Mouse (Mus musculus) ES-E14 (cell line): ENCODE data around the gene Drg1.
"Not testable (repeated sequence)": the region's sequence is repeated elsewhere in the genome, so short reads cannot be mapped to it uniquely, and the experiment has no call there.

Experiments
- CHD2 ChIP-seq: IDR thresholded peaks from 2 replicates; pipeline ENCODE4 v1.6.1; 2014; ENCODE audit warnings: mild to moderate bottlenecking, low read depth, low read length, inconsistent platforms
- HCFC1 ChIP-seq: IDR thresholded peaks from 2 replicates; pipeline ENCODE4 v1.6.1; 2012; ENCODE audit warnings: low read length, inconsistent platforms, borderline replicate concordance; ENCODE audit not compliant: insufficient read depth
- MAFK ChIP-seq: IDR thresholded peaks from 2 replicates; pipeline ENCODE4 v1.6.1; 2014; ENCODE audit warnings: mild to moderate bottlenecking, low read depth, low read length, inconsistent platforms; ENCODE audit not compliant: insufficient read depth
- ZC3H11A ChIP-seq: IDR thresholded peaks from 2 replicates; pipeline ENCODE4 v1.6.1; 2012; ENCODE audit warnings: low read depth, mild to moderate bottlenecking, inconsistent platforms, low read length, borderline replicate concordance
- ZNF384 ChIP-seq: IDR thresholded peaks from 2 replicates; pipeline ENCODE4 v1.6.1; 2012; ENCODE audit warnings: low read depth, low read length, inconsistent platforms

GRCm38 (mm10) chr11:3156991-3157390 lies 109.2 kb downstream of the Drg1 start:
- TF ChIP-seq CHD2, ZC3H11A, HCFC1, ZNF384, MAFK: not testable (repeated sequence)
